Mouse (Mus musculus) mouse trophoblast stem cell (cell line): ENCODE data around the gene Mapt.
"Not testable (repeated sequence)": the region's sequence is repeated elsewhere in the genome, so short reads cannot be mapped to it uniquely, and the experiment has no call there.

Experiments used
- in situ Hi-C, 2 experiments: fragments of 300-500 bp; cut with MseI, MboI; formaldehyde crosslinking; loops; 2 replicates in 1 of 2; 3 replicates in 1 of 2; pipeline ENCODE4 v1.15.1; 2025

Gene Mapt

GRCm38 (mm10) chr11:104231041-104231911 lies at the start of gene Mapt:
Gene Mapt (plus strand): TSS chr11:104231390.
- in situ Hi-C loops: no loop called here

GRCm38 (mm10) chr11:104182141-104182540 lies 49.0 kb upstream of the Mapt start:
- in situ Hi-C loops: no loop called here

- in situ Hi-C loops: no loop called here
Measured at GRCm38 (mm10) chr11:104186135-104186836, 44.9 kb upstream of the Mapt start, which contains the start of gene Sppl2c. Gene Sppl2c (plus strand): TSS chr11:104186327.

GRCm38 (mm10) chr11:104186837-104187150 lies 44.4 kb upstream of the Mapt start:
- in situ Hi-C loops: no loop called here

GRCm38 (mm10) chr11:104187766-104188165 lies 43.4 kb upstream of the Mapt start:
- in situ Hi-C loops: no loop called here

- in situ Hi-C loops: no loop called here
Measured at GRCm38 (mm10) chr11:104190008-104190407, 41.2 kb upstream of the Mapt start.

- in situ Hi-C loops: no loop called here
Measured at GRCm38 (mm10) chr11:104195382-104195781, 35.8 kb upstream of the Mapt start.

- in situ Hi-C loops: no loop called here
Measured at GRCm38 (mm10) chr11:104195791-104196190, 35.4 kb upstream of the Mapt start.

GRCm38 (mm10) chr11:104197861-104198260 lies 33.3 kb upstream of the Mapt start:
- in situ Hi-C loops: no loop called here

- in situ Hi-C loops: no loop called here
Measured at GRCm38 (mm10) chr11:104203271-104203670, 27.9 kb upstream of the Mapt start.

GRCm38 (mm10) chr11:104206573-104206972 lies 24.6 kb upstream of the Mapt start:
- in situ Hi-C loops: no loop called here

GRCm38 (mm10) chr11:104209041-104209440 lies 22.1 kb upstream of the Mapt start:
- in situ Hi-C loops: no loop called here

- in situ Hi-C loops: no loop called here
Measured at GRCm38 (mm10) chr11:104211251-104211650, 19.9 kb upstream of the Mapt start.

GRCm38 (mm10) chr11:104214128-104214527 lies 17.1 kb upstream of the Mapt start:
- in situ Hi-C loops: not testable (repeated sequence)

GRCm38 (mm10) chr11:104218075-104218474 lies 13.1 kb upstream of the Mapt start:
- in situ Hi-C loops: no loop called here

GRCm38 (mm10) chr11:104220291-104220690 lies 10.9 kb upstream of the Mapt start:
- in situ Hi-C loops: no loop called here

GRCm38 (mm10) chr11:104221751-104222150 lies 9.4 kb upstream of the Mapt start:
- in situ Hi-C loops: no loop called here

GRCm38 (mm10) chr11:104223301-104223700 lies 7.9 kb upstream of the Mapt start:
- in situ Hi-C loops: no loop called here

- in situ Hi-C loops: no loop called here
Measured at GRCm38 (mm10) chr11:104229391-104229790, 1.8 kb upstream of the Mapt start.

- in situ Hi-C loops: no loop called here
Measured at GRCm38 (mm10) chr11:104230066-104230778, 968 bp upstream of the Mapt start.

- in situ Hi-C loops: no loop called here
Measured at GRCm38 (mm10) chr11:104232141-104233061, 1.2 kb downstream of the Mapt start.
